Mouse (Mus musculus) spleen, adult 2 months (tissue): ENCODE results near the gene Ces5a.

ENCODE experiments used
- CTCF ChIP-seq: fragments of 200-500 bp; IDR thresholded peaks from 2 replicates; pipeline ENCODE4 v1.5.1; 2011; ENCODE audit warnings: mild to moderate bottlenecking, inconsistent platforms; ENCODE audit not compliant: insufficient read depth, insufficient read length, insufficient replicate concordance; ENCODE audit errors: extremely low read depth
- POLR2A ChIP-seq: fragments of 200-500 bp; IDR thresholded peaks from 2 replicates; pipeline ENCODE4 v1.6.1; 2011; ENCODE audit warnings: low read depth, low read length, inconsistent platforms

- no peak for TF ChIP-seq CTCF
- no peak for TF ChIP-seq POLR2A
Observed at GRCm38 (mm10) chr8:93559696-93560095, 24.1 kb upstream of the Ces5a start.
